Mouse (Mus musculus): ENCODE data around the gene Cntfr. TPM values are rescaled to one million over a fixed set of nuclear protein-coding genes. Genes with fewer than 3 reads are reported as not detected.

Gene Cntfr
- not detected for polyA plus RNA-seq (2017; shearing (Covaris generic))

DNA sequence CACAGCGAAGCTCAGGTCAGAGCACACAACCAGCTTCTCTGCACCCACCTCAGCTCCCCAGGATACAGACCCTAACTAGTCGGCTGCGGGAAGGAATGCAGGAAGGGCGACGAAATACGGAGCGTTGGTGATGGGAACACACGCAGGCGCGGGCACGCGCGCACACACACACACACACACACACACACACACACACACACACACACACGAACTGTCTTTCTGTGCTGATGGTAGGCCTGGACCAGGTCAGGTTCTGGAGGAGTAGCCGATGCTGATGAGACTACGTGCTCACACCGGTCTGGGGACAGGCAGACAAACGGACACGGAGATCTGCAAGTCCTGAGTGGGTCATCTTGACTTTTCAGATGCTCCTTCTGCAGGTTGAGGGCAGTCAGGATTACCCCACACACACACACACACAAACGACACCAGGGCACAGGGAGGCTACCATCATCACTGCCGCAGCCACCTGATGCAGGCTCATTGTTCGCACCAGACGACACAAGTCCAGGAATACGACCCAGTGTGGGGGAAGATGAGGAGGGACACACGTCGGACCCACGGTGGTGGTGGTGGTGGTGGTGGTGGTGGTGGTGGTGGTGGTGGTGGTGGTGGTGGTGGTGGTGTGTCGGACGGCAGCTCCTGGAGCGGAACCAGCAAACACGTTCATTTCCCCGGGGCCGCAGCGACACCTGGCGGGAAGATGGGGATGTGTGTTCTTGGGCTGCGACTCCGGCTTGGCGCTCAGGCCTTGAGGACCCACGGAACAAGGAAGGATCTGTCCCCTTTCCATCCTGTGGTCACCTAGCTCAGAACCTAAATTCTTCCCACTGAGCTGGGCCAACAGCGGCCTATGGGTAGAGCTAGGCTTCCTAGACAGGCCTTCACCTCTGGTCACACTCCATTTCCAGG lies at the start of gene Cntfr:
TSS of gene Cntfr (minus strand) at position 160 of the 912 bp plus-strand sequence.

DNA sequence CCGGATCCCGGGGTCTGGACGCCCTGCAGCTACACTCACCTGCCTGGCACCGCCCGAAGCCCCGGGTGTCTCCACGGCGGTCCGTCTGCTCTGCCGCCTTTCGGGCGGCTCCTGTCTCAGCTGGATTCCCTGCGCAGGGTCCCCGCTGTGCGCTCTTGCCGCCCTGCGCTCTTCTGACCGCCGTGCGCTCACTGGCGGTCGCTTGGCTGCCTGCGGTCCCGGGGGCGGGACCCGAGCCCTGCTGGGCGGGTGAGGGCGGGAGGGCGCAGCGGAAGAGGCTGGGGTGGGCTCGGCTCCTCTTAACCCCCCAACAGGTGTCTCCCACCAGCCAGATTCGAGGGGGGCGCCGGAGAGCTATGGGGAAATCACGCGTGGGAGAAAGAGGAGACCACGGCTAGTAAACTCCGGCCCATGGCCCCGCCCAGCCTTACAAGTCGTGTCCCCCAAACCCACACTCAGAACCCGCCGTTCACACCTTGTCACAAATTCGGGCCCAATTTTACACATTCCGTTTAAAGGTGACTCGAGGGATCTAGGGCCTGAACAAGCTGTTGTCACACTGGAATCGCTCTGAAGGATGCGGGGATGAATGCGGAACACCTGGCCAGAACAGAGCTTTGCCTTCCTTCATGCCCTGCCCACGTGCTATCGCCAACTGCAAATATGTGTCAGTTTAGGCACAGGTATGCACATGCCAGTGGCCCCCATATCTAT lies 34.3 kb upstream of the Cntfr start, which contains the start of gene Arid3c:
TSS of gene Arid3c (minus strand) at position 91 of the 714 bp plus-strand sequence.

DNA sequence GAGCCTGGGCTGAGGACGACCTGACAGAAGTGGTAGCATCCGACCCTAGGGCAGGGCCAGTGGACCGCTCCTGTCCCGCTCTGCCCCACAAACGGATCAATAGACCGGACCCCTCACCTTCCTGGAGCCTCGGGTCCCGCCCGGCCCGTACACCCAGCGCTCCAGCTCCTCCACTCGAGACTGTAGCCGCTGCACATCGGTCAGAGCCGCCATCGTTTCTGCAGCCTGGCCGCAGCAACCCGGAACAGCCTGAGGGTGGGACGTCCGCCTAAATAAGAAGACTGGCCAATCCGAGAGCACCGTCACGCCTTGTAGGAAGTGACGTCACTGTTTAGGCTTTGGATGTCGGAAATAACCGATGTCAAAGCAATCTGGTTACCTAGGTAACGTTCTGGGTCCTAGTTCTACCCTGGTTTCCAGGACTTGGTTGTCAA lies 26.0 kb upstream of the Cntfr start, which contains the start of gene Dctn3:
TSS of gene Dctn3 (minus strand) at position 253 of the 434 bp plus-strand sequence.

DNA sequence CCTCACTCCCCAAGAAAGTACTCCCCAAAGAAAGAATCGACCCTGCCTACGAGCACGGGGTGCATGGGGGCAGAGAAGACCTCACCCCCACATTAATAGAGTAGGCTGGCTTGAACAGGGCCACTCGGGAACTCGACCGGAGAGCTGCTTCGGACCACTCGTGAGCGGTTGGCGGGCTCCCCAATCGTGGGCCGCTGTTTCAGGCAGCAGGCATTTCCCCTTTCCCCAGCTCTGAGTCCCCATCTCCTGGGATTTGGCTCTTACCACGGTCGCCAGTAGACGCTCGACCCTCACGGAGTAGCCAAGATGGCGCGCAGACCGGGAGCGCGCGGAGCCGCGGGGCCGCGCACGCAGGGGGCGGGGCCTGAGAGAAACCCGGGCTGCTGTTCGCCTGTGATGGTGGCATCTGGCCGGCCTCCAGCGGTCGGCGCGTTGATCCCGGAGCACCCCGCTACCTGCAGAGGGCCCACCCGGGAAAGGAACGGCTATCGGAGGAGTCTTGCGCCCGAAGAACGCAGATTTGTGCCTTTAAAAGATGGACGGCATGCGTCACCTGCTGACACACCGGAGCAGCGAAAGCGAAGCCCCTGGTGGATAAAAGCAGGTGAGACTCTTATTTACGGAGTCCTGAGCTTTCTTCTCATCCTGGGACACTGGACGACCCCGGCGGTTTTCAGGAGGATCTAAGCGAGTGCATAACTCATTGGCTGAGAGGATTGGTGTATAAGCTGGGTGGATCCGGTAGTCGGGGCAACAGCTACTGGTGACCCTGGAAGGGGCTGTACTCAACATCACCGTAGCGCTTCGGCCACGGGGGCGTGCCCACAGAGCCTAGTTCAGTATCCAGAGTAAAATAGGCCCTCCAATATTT lies 16.5 kb upstream of the Cntfr start, which contains the start of gene Rpp25l:
TSS of gene Rpp25l (minus strand) at position 338 of the 871 bp plus-strand sequence.

DNA sequence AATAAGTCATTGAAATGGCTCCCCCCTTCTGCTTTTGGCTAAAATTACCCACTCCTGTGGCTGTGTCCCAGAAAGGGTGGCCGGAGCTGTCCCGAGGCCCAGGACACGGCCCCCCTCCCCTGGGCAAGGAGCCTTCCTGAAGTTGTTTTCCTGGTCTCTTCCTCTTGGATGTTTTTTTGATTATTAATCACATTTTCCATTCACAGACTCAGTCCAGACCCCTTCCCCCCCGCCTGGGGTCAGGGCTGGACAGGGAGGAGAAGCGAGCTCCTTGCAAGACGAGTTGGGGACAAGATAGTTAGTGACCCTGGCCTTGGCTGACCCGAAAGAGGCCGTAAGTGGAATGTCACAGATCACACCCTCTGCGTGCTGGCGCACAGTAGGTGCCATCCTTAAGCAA lies 2.9 kb upstream of the Cntfr start, which contains the start of gene Il11ra1:
TSS of gene Il11ra1 (plus strand) at position 207 of the 400 bp plus-strand sequence.

DNA sequence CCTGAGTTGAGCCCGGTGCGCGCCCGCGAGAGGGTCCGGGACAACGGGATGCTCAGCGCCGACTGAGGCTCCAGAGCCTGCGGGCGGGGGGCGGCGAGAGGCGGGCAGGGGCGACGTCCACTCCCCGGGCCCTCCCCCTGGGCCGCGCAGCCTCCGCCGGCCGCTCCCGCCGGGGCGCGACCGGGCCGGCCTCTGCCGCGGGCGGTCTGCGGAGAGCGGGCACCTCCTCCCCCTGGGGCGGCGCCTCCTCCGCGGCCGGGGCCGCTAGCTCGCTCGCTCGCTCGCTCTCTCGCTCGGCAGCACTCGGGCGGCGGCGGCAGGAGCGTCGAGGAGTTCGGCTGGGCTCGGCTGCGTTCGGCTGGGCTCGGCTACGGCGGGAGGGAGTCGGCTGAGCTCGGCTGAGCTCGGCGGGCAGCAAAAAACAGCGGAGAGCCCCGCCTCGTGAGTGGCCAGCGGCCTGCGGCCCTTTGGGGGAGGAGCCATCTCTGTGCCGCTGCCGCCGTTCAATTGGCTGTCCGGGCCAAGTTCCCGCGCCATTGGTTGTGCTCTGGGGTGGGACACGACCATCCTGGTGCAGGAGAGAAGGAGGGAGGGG lies 56.9 kb downstream of the Cntfr start, which contains the start of gene Enho:
TSS of gene Enho (minus strand) at position 412 of the 595 bp plus-strand sequence.

Other genes with a start within 250 kb of the Cntfr start
- 0.78 TPM for gene Kif24, start 232.2 kb downstream of the Cntfr start, polyA plus RNA-seq (2017; shearing (Covaris generic))
- 4.3 TPM for gene Nudt2, start 231.9 kb downstream of the Cntfr start, polyA plus RNA-seq (2017; shearing (Covaris generic))
- not detected for gene AI464131, start 194.0 kb downstream of the Cntfr start, polyA plus RNA-seq (2017; shearing (Covaris generic))
- not detected for gene 1110017D15Rik, start 179.8 kb downstream of the Cntfr start, polyA plus RNA-seq (2017; shearing (Covaris generic))
- 3.3 TPM for gene Fam219a, start 127.6 kb downstream of the Cntfr start, polyA plus RNA-seq (2017; shearing (Covaris generic))
- not detected for gene Dnaic1, start 127.3 kb downstream of the Cntfr start, polyA plus RNA-seq (2017; shearing (Covaris generic))
- not detected for gene Enho, start 56.8 kb downstream of the Cntfr start, polyA plus RNA-seq (2017; shearing (Covaris generic))
- 8.1 TPM for gene Il11ra1, start 2.9 kb upstream of the Cntfr start, polyA plus RNA-seq (2017; shearing (Covaris generic))
- gene Rpp25l, start 16.4 kb upstream of the Cntfr start, polyA plus RNA-seq (2017; shearing (Covaris generic)) = 31.1 TPM
- 82.7 TPM for gene Dctn3, start 26.1 kb upstream of the Cntfr start, polyA plus RNA-seq (2017; shearing (Covaris generic))
- not detected for gene Arid3c, start 34.1 kb upstream of the Cntfr start, polyA plus RNA-seq (2017; shearing (Covaris generic))
- 89.3 TPM for gene Galt, start 58.1 kb upstream of the Cntfr start, polyA plus RNA-seq (2017; shearing (Covaris generic))
- 36.4 TPM for gene Sigmar1, start 59.1 kb upstream of the Cntfr start, polyA plus RNA-seq (2017; shearing (Covaris generic))
- gene Ccl27a, start 77.2 kb upstream of the Cntfr start, polyA plus RNA-seq (2017; shearing (Covaris generic)) = 4.7 TPM
- not detected for gene Gm21541, start 206.5 kb upstream of the Cntfr start, polyA plus RNA-seq (2017; shearing (Covaris generic))
- 3.6 TPM for gene Gm20878, start 244.5 kb upstream of the Cntfr start, polyA plus RNA-seq (2017; shearing (Covaris generic))

Measured in naive thymus-derived CD4-positive, alpha-beta T cell, adult 5 months (primary cell).